Mouse (Mus musculus): ENCODE data around the gene Spi1. TPM values are rescaled to one million over a fixed set of nuclear protein-coding genes. Genes with fewer than 3 reads are reported as not detected.
A peak's percentile ranks its signal among the peaks of the same experiment; 100 is the strongest.

Spi1 gene
- polyA plus RNA-seq, 1 experiment from 2014 or later: 1.7 TPM

DNA sequence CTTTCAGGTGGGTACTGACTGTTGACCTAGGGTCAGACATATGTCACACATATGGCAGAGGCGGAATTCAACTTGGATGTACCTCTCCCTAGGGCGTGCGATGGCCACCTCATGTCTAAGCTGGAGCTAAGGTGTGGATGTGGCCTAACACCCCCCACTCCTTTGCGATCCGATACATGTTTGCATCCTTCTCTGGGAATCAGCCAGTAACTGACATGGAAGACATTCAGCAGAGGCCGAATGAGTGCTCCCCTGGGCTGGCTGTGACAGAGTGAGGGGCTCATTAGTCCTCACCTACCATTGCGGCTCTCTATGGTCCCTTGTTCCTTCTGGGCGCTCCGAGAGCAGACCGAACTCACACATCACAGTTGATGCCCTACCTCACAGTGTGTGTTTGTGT lies 11.1 kb upstream of the Spi1 start:
- Histone ChIP-seq H3K4me2 (peak overlapping the region; percentile 90), H3K9me3 (replicated peaks; ENCODE audit: control insufficient read depth, low read length) (no peaks in the 10 kb centered on the region), H3K4me3 (ENCODE audit: low read depth, low read length) (peak overlapping the region; percentile 69), H3K27me3 (ENCODE audit: control insufficient read depth, insufficient read depth, low read length) (no peaks in the 10 kb centered on the region), H3K27ac (ENCODE audit: low read depth, low read length) (peak overlapping the region; percentile 87), H3K4me1 (ENCODE audit: control insufficient read depth, insufficient read depth, low read length) (peaks cover 19% of the 10 kb centered on the region), H3K9ac (ENCODE audit: low read depth, low read length) (peak overlapping the region; percentile 84), H3K36me3 (ENCODE audit: control insufficient read depth, insufficient read depth, low read length) (0 out of 2 replicates have a peak, but pooled peaks cover 2% of the 10 kb centered on the region)
- WGBS (ENCODE audit: insufficient replicate concordance): 81% methylated on average over 10 of the region's 10 CpGs
- ATAC-seq (replicated peaks; ENCODE audit: insufficient number of reproducible peaks, low FRiP score, low TSS enrichment): no peak

DNA sequence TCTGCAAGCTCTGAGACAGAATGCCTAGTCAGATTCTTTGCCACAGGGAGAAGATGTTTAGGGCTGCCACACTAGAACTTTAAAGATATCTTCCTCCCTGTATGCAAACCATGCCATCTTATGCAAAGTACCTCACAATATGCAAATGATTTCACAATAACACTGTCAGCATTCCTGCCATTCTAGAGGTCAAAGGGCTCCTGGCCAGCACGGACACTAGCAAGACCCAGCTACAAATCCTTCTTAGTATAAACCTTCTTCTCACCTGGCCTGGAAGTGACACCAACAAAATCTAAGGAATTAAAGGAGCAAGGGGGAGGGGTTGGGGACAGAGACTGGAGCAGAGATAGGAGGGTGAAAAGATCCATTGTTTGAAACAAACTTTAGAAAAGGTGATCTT lies 10.1 kb upstream of the Spi1 start:
- Histone ChIP-seq H3K4me3 (ENCODE audit: low read depth, low read length) (no peak overlapping the region), H3K9ac (ENCODE audit: low read depth, low read length) (no peak overlapping the region), H3K4me2 (no peak overlapping the region), H3K27me3 (ENCODE audit: control insufficient read depth, insufficient read depth, low read length) (no peaks in the 10 kb centered on the region), H3K36me3 (ENCODE audit: control insufficient read depth, insufficient read depth, low read length) (no peaks in the 10 kb centered on the region), H3K9me3 (replicated peaks; ENCODE audit: control insufficient read depth, low read length) (no peaks in the 10 kb centered on the region), H3K27ac (ENCODE audit: low read depth, low read length) (no peak overlapping the region), H3K4me1 (ENCODE audit: control insufficient read depth, insufficient read depth, low read length) (peaks cover 19% of the 10 kb centered on the region)
- no peak for ATAC-seq (replicated peaks; ENCODE audit: insufficient number of reproducible peaks, low FRiP score, low TSS enrichment)
- WGBS (ENCODE audit: insufficient replicate concordance): 45% methylated on average over 1 of the region's 1 CpGs

DNA sequence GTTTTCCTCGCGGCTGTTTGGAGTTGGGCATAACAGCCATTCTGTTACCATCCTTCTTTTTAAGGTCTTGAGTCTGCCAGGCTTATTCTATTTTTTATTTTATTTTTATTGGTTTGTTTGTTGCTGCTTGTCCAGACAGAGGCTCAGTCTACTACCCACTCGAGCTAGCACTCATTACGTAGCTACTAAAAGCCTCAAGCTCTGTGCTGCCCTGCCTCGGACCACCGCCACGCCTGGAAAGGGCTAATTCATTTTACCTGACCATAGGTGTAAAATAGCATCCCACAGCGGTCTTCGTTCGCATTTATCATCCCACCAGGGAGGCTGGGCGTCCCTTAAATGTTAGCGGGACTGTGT lies 4.3 kb upstream of the Spi1 start:
- H3K4me3 ChIP-seq (ENCODE audit: low read depth, low read length): peak overlapping the region; percentile 51
- peaks cover 6% of the 10 kb centered on the region for H3K4me1 ChIP-seq (ENCODE audit: control insufficient read depth, insufficient read depth, low read length)
- ATAC-seq (replicated peaks; ENCODE audit: insufficient number of reproducible peaks, low FRiP score, low TSS enrichment): no peak
- no peaks in the 10 kb centered on the region for H3K36me3 ChIP-seq (ENCODE audit: control insufficient read depth, insufficient read depth, low read length)
- no peaks in the 10 kb centered on the region for H3K9me3 ChIP-seq (replicated peaks; ENCODE audit: control insufficient read depth, low read length)
- H3K9ac ChIP-seq (ENCODE audit: low read depth, low read length): peak overlapping the region; percentile 79
- no peaks in the 10 kb centered on the region for H3K27me3 ChIP-seq (ENCODE audit: control insufficient read depth, insufficient read depth, low read length)
- no peak overlapping the region for H3K27ac ChIP-seq (ENCODE audit: low read depth, low read length)
- 25% methylated on average over 12 of the region's 12 CpGs for WGBS (ENCODE audit: insufficient replicate concordance)
- H3K4me2 ChIP-seq: peak overlapping the region; percentile 81

DNA sequence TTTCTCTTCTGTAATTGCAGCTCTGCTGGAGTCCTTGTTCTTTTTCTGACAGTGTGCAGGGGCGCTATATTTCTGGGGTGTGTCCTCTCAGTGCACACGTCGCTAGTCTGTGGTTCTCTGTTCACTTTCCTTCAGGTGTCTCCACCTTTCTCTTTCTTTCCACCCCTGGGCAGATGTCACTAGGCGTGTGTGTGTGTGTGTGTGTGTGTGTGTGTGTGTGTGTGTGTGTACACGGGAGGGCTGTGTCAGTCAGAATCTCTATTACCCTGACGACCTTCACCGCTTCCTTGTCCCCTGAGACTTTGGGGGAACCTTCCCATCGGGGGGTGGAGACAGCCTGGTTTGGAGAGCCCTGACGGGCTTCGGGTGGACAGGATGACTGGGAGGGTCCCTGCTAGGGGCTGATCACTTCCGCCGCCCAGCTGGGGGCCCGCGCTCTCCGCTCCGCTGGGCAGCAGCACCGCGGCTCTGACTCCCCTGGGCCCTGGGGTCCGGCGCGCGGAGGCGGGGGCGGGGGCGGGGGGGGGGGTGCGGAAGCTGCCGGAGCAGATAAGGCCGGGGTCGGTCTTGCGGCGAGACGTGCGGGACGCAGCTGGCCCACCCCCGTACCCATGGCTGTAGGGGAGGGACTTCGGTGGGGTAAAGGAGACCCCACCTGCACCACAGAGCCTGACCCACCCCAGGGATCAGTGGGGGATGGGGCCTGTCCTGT lies 3.7 kb upstream of the Spi1 start:
- ATAC-seq (replicated peaks; ENCODE audit: insufficient number of reproducible peaks, low FRiP score, low TSS enrichment): peak; percentile 51
- WGBS (ENCODE audit: insufficient replicate concordance): under 1% methylated on average over 30 of the region's 36 CpGs
- no peak overlapping the region for H3K27ac ChIP-seq (ENCODE audit: low read depth, low read length)
- no peaks in the 10 kb centered on the region for H3K36me3 ChIP-seq (ENCODE audit: control insufficient read depth, insufficient read depth, low read length)
- H3K9ac ChIP-seq (ENCODE audit: low read depth, low read length): peak overlapping the region; percentile 79
- H3K4me3 ChIP-seq (ENCODE audit: low read depth, low read length): peak overlapping the region; percentile 51
- H3K4me1 ChIP-seq (ENCODE audit: control insufficient read depth, insufficient read depth, low read length): peaks cover 6% of the 10 kb centered on the region
- H3K9me3 ChIP-seq (replicated peaks; ENCODE audit: control insufficient read depth, low read length): no peaks in the 10 kb centered on the region
- H3K27me3 ChIP-seq (ENCODE audit: control insufficient read depth, insufficient read depth, low read length): no peaks in the 10 kb centered on the region
- H3K4me2 ChIP-seq: peak overlapping the region; percentile 81

DNA sequence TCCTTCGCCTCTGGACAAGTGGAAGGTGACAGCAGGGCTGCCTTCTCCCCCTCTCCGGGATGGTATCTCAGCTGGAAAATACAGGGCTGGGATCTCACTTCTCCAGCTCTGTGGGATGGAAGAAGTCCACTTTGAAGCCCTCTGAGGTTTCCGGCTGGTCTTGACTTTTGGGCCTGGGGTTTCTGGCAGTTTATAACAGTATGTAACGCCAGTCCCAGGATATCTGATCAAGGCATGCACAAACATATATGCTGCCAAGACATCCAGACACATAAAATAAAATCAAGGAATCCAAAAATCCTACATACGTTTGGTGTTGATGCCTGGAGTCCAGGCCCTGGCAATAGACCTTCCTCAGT lies 3.2 kb upstream of the Spi1 start:
- no peaks in the 10 kb centered on the region for H3K9me3 ChIP-seq (replicated peaks; ENCODE audit: control insufficient read depth, low read length)
- 22% methylated on average over 5 of the region's 5 CpGs for WGBS (ENCODE audit: insufficient replicate concordance)
- no peaks in the 10 kb centered on the region for H3K27me3 ChIP-seq (ENCODE audit: control insufficient read depth, insufficient read depth, low read length)
- no peak overlapping the region for H3K27ac ChIP-seq (ENCODE audit: low read depth, low read length)
- H3K9ac ChIP-seq (ENCODE audit: low read depth, low read length): peak overlapping the region; percentile 79
- peak overlapping the region; percentile 81 for H3K4me2 ChIP-seq
- H3K4me1 ChIP-seq (ENCODE audit: control insufficient read depth, insufficient read depth, low read length): peaks cover 6% of the 10 kb centered on the region
- ATAC-seq (replicated peaks; ENCODE audit: insufficient number of reproducible peaks, low FRiP score, low TSS enrichment): no peak
- H3K4me3 ChIP-seq (ENCODE audit: low read depth, low read length): peak overlapping the region; percentile 51
- H3K36me3 ChIP-seq (ENCODE audit: control insufficient read depth, insufficient read depth, low read length): no peaks in the 10 kb centered on the region

DNA sequence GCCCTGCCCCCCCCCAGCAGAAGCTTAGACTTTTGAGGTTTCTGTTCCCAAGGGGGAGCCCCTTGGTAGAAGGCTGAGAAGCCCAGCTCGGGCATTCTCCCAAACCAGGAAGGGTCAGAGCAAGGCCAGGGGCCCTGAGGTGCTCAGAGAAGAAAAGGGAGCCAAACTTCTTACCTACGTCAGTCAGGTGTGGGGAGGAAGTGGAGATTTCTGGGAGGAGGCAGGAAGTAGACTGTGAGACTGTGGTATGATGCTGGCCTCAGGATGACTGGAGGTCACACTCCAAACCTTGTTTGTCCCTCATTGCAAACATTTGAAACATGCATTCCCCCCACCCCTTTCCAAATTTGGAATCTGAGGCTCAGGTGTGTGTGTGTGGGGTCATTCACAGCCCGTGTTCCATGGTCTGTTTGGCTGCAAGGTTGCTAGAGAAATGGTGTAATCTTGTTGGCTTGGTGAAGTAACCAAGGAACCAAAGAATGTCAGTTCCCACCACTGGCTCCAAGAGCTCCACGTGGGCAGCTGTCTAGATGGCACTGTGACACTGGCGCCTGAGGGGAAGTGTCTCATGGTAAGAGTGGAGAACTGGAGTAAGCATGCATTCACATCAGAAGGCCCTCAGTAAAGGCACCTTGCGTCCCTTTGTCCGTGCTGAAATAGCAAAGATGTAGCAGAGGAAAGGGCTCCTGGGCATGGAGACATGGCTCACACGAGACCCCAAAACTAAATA lies 1.2 kb upstream of the Spi1 start:
- Histone ChIP-seq H3K9me3 (replicated peaks; ENCODE audit: control insufficient read depth, low read length) (no peaks in the 10 kb centered on the region), H3K4me1 (ENCODE audit: control insufficient read depth, insufficient read depth, low read length) (peaks cover 6% of the 10 kb centered on the region), H3K27ac (ENCODE audit: low read depth, low read length) (no peak overlapping the region), H3K36me3 (ENCODE audit: control insufficient read depth, insufficient read depth, low read length) (no peaks in the 10 kb centered on the region), H3K4me2 (no peak overlapping the region), H3K9ac (ENCODE audit: low read depth, low read length) (no peak overlapping the region), H3K27me3 (ENCODE audit: control insufficient read depth, insufficient read depth, low read length) (no peaks in the 10 kb centered on the region), H3K4me3 (ENCODE audit: low read depth, low read length) (no peak overlapping the region)
- 77% methylated on average over 8 of the region's 8 CpGs for WGBS (ENCODE audit: insufficient replicate concordance)
- ATAC-seq (replicated peaks; ENCODE audit: insufficient number of reproducible peaks, low FRiP score, low TSS enrichment): no peak

DNA sequence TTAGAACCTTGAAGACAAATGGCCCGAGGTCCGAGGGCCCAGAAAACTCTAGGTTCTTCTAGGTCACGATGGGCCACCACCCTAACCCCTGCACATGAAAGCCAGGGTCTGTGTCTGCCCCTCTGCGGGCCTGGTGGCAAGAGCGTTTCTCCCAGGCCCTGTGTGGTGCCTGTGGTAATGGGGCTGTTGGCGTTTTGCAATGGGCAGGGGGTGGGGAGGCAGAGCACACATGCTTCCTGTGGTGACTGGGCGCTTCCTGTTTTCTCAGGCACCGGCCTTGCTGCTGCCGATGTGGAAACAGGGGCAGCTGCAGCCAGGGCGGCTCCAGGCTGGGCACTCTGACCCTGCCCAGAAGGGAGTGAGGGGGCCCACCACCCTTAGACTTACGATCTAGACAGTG lies 654 bp downstream of the Spi1 start:
- no peak overlapping the region for H3K4me2 ChIP-seq
- no peaks in the 10 kb centered on the region for H3K36me3 ChIP-seq (ENCODE audit: control insufficient read depth, insufficient read depth, low read length)
- H3K9ac ChIP-seq (ENCODE audit: low read depth, low read length): 0 out of 2 replicates have a peak overlapping the region, but pooled peaks have one; percentile 40
- H3K4me3 ChIP-seq (ENCODE audit: low read depth, low read length): no peak overlapping the region
- H3K27me3 ChIP-seq (ENCODE audit: control insufficient read depth, insufficient read depth, low read length): no peaks in the 10 kb centered on the region
- no peak overlapping the region for H3K27ac ChIP-seq (ENCODE audit: low read depth, low read length)
- 48% methylated on average over 11 of the region's 11 CpGs for WGBS (ENCODE audit: insufficient replicate concordance)
- ATAC-seq (replicated peaks; ENCODE audit: insufficient number of reproducible peaks, low FRiP score, low TSS enrichment): no peak
- H3K4me1 ChIP-seq (ENCODE audit: control insufficient read depth, insufficient read depth, low read length): peaks cover 6% of the 10 kb centered on the region
- H3K9me3 ChIP-seq (replicated peaks; ENCODE audit: control insufficient read depth, low read length): no peaks in the 10 kb centered on the region

DNA sequence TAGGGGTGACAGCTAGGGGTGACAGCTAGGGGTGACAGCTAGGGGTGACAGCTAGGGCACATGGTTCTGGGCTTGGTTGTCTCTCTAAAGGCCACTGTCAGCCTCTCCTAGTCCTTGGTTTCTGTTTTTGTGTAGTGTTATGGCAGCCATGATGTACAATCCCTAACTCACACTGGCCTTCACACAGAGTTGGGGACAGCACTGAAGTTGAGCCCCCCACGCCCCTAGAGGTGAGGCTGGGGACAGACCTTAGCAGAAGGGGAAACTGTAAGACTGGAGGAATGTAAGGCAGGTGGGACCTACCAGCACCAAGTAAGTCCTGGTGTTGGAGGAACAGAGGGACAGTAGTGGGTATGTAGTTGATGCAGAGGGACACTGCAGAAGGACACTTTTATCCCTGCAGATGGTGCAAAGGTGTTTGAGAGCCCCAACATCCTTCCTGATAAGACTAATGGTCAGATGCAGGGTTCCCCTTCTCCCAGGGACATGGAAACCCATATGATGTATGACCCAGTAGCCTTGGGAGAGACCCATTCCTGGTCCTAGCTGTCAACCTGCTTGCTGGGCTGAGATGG lies 1.3 kb downstream of the Spi1 start:
- Histone ChIP-seq H3K9ac (ENCODE audit: low read depth, low read length) (no peak overlapping the region), H3K9me3 (replicated peaks; ENCODE audit: control insufficient read depth, low read length) (no peaks in the 10 kb centered on the region), H3K27me3 (ENCODE audit: control insufficient read depth, insufficient read depth, low read length) (no peaks in the 10 kb centered on the region), H3K4me3 (ENCODE audit: low read depth, low read length) (no peak overlapping the region), H3K27ac (ENCODE audit: low read depth, low read length) (no peak overlapping the region), H3K36me3 (ENCODE audit: control insufficient read depth, insufficient read depth, low read length) (no peaks in the 10 kb centered on the region), H3K4me2 (no peak overlapping the region), H3K4me1 (ENCODE audit: control insufficient read depth, insufficient read depth, low read length) (peaks cover 3% of the 10 kb centered on the region)
- 55% methylated on average over 1 of the region's 1 CpGs for WGBS (ENCODE audit: insufficient replicate concordance)
- no peak for ATAC-seq (replicated peaks; ENCODE audit: insufficient number of reproducible peaks, low FRiP score, low TSS enrichment)
